Mouse (Mus musculus): ENCODE measurements around the gene Arhgap25.

GRCm38 (mm10) chr6:87484806-87485205, 48.3 kb downstream of the Arhgap25 start:
- TF ChIP-seq CTCF (IDR thresholded peaks at IDR 0.05; ENCODE audit: low read depth), result no peak
- TF ChIP-seq EP300 (optimal IDR thresholded peaks at IDR 0.05), result no peak

Measured in stomach, postnatal 0 days (tissue).